Mouse (Mus musculus) embryonic facial prominence, embryonic 11.5 days (tissue): ENCODE results near the gene Rnf167. TPM values are rescaled to one million over a fixed set of nuclear protein-coding genes. Genes with fewer than 3 reads are reported as not detected.

Source experiments
- ATAC-seq: fragments of 200-750 bp; cut with Nextera tagmentation; replicated peaks from 2 replicates; pipeline ENCODE4 v1.8.0; 2017; ENCODE audit warnings: low read depth; ENCODE audit not compliant: insufficient number of reproducible peaks, low FRiP score, low TSS enrichment
- DNase-seq: peaks from one replicate; pipeline ENCODE4 v3.0.0-alpha.2; 2015; ENCODE audit warnings: low spot score
- H3K27ac ChIP-seq: fragments of 300-500 bp; sonication (generic); replicated peaks from 2 replicates; pipeline ENCODE4 v1.5.1; 2014; ENCODE audit warnings: mild to moderate bottlenecking, low read depth, low read length, control low read depth
- H3K27me3 ChIP-seq: fragments of 300-500 bp; sonication (generic); 2 replicates; pipeline ENCODE4 v1.6.1; 2014; ENCODE audit warnings: mild to moderate bottlenecking, low read length, moderate library complexity, mixed read lengths; ENCODE audit not compliant: control insufficient read depth, insufficient read depth
- H3K36me3 ChIP-seq: fragments of 300-500 bp; sonication (generic); replicated peaks from 2 replicates; pipeline ENCODE4 v1.6.1; 2014; ENCODE audit warnings: low read depth, mild to moderate bottlenecking, low read length, moderate library complexity, mixed read lengths; ENCODE audit not compliant: control insufficient read depth, insufficient read depth
- H3K4me1 ChIP-seq: fragments of 300-500 bp; sonication (generic); 2 replicates; pipeline ENCODE4 v1.6.1; 2014; ENCODE audit warnings: low read length, mixed read lengths; ENCODE audit not compliant: control insufficient read depth, insufficient read depth
- H3K4me2 ChIP-seq: fragments of 300-500 bp; sonication (generic); 2 replicates; pipeline ENCODE4 v1.6.1; 2014; ENCODE audit warnings: low read depth, mild to moderate bottlenecking, control low read depth, low read length, moderate library complexity
- H3K4me3 ChIP-seq: fragments of 300-500 bp; sonication (generic); 2 replicates; pipeline ENCODE4 v1.5.1; 2014; ENCODE audit warnings: low read depth, low read length, control low read depth
- H3K9ac ChIP-seq: fragments of 300-500 bp; sonication (generic); replicated peaks from 2 replicates; pipeline ENCODE4 v1.6.1; 2014; ENCODE audit warnings: mild to moderate bottlenecking, control low read depth, low read length
- H3K9me3 ChIP-seq: fragments of 300-500 bp; sonication (generic); replicated peaks from 2 replicates; pipeline ENCODE4 v1.6.1; 2016; ENCODE audit warnings: mild to moderate bottlenecking, low read length, inconsistent platforms, mixed read lengths; ENCODE audit not compliant: control insufficient read depth
- WGBS: fragments of 180-500 bp; shearing (Covaris S2); extraction: QIAGEN DNeasy Blood & Tissue Kit; methylation state at CpG from one replicate; pipeline ENCODE4 v1.1.7; 2014; 5-methylcytosine and 5-hydroxymethylcytosine counted together
- polyA plus RNA-seq: library from polyadenylated mRNA; unstranded; fragments of >200 nt; fragmentation: Nextera tagmentation; extraction: Ambion mirVana; gene quantifications from 2 replicates; pipeline ENCODE4 v1.2.1, GENCODE M21; 2014

Rnf167 gene
- polyA plus RNA-seq, 1 experiment from 2014 or later = 81.9 TPM

DNA sequence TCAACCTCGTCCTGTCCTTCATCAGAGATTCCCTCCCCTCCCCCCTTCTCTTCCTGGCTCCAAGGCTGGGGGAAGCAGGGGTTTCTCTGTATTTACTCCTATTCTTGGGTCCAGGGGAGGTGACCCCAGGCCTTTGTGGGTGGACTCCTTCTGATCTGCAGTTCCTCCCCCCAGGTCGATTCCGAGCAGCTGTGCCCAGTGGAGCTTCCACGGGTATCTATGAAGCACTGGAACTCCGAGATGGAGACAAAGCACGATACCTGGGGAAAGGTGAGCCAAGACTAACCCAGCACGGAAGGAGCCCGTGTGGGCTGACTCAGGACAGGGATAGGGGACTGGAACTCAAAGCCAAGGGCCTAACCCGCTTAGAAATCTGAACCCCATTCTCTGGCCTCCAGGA lies 11.0 kb downstream of the Rnf167 start:
- Histone ChIP-seq H3K36me3 (peaks cover 3% of the 10 kb centered on the region), H3K27ac (0 out of 2 replicates have a peak overlapping the region, but pooled peaks have one; percentile 97), H3K4me1 (peaks cover 7% of the 10 kb centered on the region), H3K9ac (0 out of 2 replicates have a peak overlapping the region, but pooled peaks have one; percentile 7), H3K4me2 (no peak overlapping the region), H3K27me3 (no peaks in the 10 kb centered on the region), H3K9me3 (no peaks in the 10 kb centered on the region), H3K4me3 (no peak overlapping the region)
- 54% methylated on average over 9 of the region's 9 CpGs for WGBS
- no peak for DNase-seq
- ATAC-seq = no peak

- Histone ChIP-seq H3K9me3 (no peaks in the 10 kb centered on the region), H3K4me1 (peaks cover 7% of the 10 kb centered on the region), H3K27me3 (no peaks in the 10 kb centered on the region), H3K4me3 (no peak overlapping the region), H3K4me2 (no peak overlapping the region), H3K27ac (no peak overlapping the region), H3K36me3 (peaks cover 3% of the 10 kb centered on the region), H3K9ac (no peak overlapping the region)
- ATAC-seq = no peak
- WGBS = 90% methylated on average over 5 of the region's 5 CpGs
- no peak for DNase-seq
These were observed 11.5 kb downstream of the Rnf167 start for GRCm38 (mm10) chr11:70658521-70658920.

- peaks cover 7% of the 10 kb centered on the region for H3K4me1 ChIP-seq
These were observed 11.9 kb downstream of the Rnf167 start for GRCm38 (mm10) chr11:70658942-70659341.

DNA sequence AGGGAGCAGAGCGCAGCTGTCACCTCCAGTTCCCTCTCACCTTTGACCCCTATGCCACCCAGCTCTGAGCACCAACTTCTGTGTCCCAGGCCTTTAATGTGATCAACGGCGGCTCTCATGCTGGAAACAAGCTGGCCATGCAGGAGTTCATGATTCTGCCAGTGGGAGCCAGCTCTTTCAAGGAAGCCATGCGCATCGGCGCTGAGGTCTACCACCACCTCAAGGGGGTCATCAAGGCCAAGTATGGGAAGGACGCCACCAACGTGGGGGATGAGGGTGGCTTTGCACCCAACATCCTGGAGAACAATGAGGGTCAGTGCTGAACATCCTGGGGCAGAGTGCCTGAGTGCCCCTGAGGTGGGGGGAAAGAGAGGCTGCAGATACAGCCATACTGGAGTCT lies 13.5 kb downstream of the Rnf167 start:
- H3K4me2 ChIP-seq = no peak overlapping the region
- H3K9ac ChIP-seq = no peak overlapping the region
- H3K27me3 ChIP-seq = no peaks in the 10 kb centered on the region
- WGBS = 89% methylated on average over 8 of the region's 8 CpGs
- no peak overlapping the region for H3K4me3 ChIP-seq
- DNase-seq (no peak), ATAC-seq (no peak)
- no peaks in the 10 kb centered on the region for H3K9me3 ChIP-seq
- H3K27ac ChIP-seq = no peak overlapping the region
- peaks cover 7% of the 10 kb centered on the region for H3K4me1 ChIP-seq
- H3K36me3 ChIP-seq = peaks cover 7% of the 10 kb centered on the region

More at GRCm38 (mm10) chr11:70658942-70659341, 11.9 kb downstream of the Rnf167 start:
- Histone ChIP-seq H3K9me3 (no peaks in the 10 kb centered on the region), H3K4me2 (no peak overlapping the region), H3K9ac (no peak overlapping the region), H3K36me3 (peaks cover 3% of the 10 kb centered on the region), H3K27me3 (no peaks in the 10 kb centered on the region), H3K4me3 (no peak overlapping the region), H3K27ac (no peak overlapping the region)
- 71% methylated on average over 8 of the region's 8 CpGs for WGBS
- DNase-seq (no peak), ATAC-seq (no peak)

- Histone ChIP-seq H3K36me3 (peaks cover 7% of the 10 kb centered on the region), H3K4me1 (no peaks in the 10 kb centered on the region), H3K27me3 (no peaks in the 10 kb centered on the region), H3K4me3 (no peak overlapping the region), H3K9ac (no peak overlapping the region), H3K9me3 (no peaks in the 10 kb centered on the region), H3K4me2 (no peak overlapping the region), H3K27ac (no peak overlapping the region)
- DNase-seq (no peak), ATAC-seq (no peak)
- 90% methylated on average over 8 of the region's 8 CpGs for WGBS
These were observed 16.1 kb downstream of the Rnf167 start for GRCm38 (mm10) chr11:70663101-70663500.

- Histone ChIP-seq H3K4me3 (no peak overlapping the region), H3K9ac (no peak overlapping the region), H3K27ac (no peak overlapping the region), H3K27me3 (no peaks in the 10 kb centered on the region), H3K4me2 (no peak overlapping the region), H3K4me1 (no peaks in the 10 kb centered on the region), H3K9me3 (no peaks in the 10 kb centered on the region), H3K36me3 (peaks cover 7% of the 10 kb centered on the region)
- ATAC-seq = no peak
- DNase-seq = no peak
- 93% methylated on average over 6 of the region's 6 CpGs for WGBS
These were observed 16.9 kb downstream of the Rnf167 start for GRCm38 (mm10) chr11:70663957-70664356.

GRCm38 (mm10) chr11:70664741-70665140 lies 17.7 kb downstream of the Rnf167 start:
- WGBS = 89% methylated on average over 9 of the region's 9 CpGs
- no peak overlapping the region for H3K9ac ChIP-seq
- H3K9me3 ChIP-seq = no peaks in the 10 kb centered on the region
- no peak for ATAC-seq
- no peak overlapping the region for H3K4me2 ChIP-seq
- no peak overlapping the region for H3K4me3 ChIP-seq
- H3K27me3 ChIP-seq = no peaks in the 10 kb centered on the region
- DNase-seq = no peak
- peaks cover 7% of the 10 kb centered on the region for H3K36me3 ChIP-seq
- no peaks in the 10 kb centered on the region for H3K4me1 ChIP-seq
- H3K27ac ChIP-seq = no peak overlapping the region

DNA sequence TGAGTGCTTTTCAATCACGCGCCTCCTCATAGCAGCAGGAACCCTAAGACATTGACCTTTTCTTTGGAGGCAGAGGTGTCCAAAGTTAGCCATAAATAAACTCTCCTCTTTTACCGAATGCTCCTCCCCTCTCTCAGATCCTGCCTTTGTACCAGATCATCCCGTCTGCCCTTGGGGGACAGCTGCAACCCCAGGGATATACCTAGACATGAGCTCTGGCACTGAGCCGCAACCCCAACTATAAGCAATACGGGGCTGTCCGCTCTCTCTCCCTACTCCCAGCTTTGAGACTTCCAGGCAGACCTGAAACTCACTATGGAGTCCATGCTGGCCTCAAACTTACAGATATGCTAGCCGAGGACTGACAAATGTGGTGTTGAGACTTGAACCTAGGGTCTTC lies 19.7 kb downstream of the Rnf167 start:
- no peaks in the 10 kb centered on the region for H3K9me3 ChIP-seq

More for the DNA sequence above, 19.7 kb downstream of the Rnf167 start:
- Histone ChIP-seq H3K27me3 (no peaks in the 10 kb centered on the region), H3K27ac (no peak overlapping the region), H3K4me1 (no peaks in the 10 kb centered on the region), H3K4me2 (no peak overlapping the region), H3K36me3 (peaks cover 7% of the 10 kb centered on the region), H3K9ac (no peak overlapping the region), H3K4me3 (no peak overlapping the region)
- no peak for ATAC-seq
- 94% methylated on average over 8 of the region's 8 CpGs for WGBS
- no peak for DNase-seq
